Mouse (Mus musculus) bone marrow macrophage, adult 2 months (primary cell): ENCODE results near the gene Fbln2. TPM values are rescaled to one million over a fixed set of nuclear protein-coding genes. Genes with fewer than 3 reads are reported as not detected.
A peak's percentile ranks its signal among the peaks of the same experiment; 100 is the strongest.

Experiments
- H3K27ac ChIP-seq: 2 replicates; pipeline ENCODE4 v1.5.1; 2012; ENCODE audit warnings: low read depth, low read length; ENCODE audit not compliant: insufficient read depth
- H3K4me1 ChIP-seq: 2 replicates; pipeline ENCODE4 v1.6.1; 2012; ENCODE audit warnings: low read length; ENCODE audit not compliant: control insufficient read depth, insufficient read depth
- H3K4me3 ChIP-seq: 2 replicates; pipeline ENCODE4 v1.5.1; 2012; ENCODE audit warnings: mild to moderate bottlenecking, low read length, moderate library complexity; ENCODE audit not compliant: insufficient read depth
- CTCF ChIP-seq: IDR thresholded peaks from 2 replicates; pipeline ENCODE4 v1.5.1; 2012; ENCODE audit warnings: low read depth, mild to moderate bottlenecking, low read length, moderate library complexity
- POLR2A ChIP-seq: IDR thresholded peaks from 2 replicates; pipeline ENCODE4 v1.6.1; 2012; ENCODE audit warnings: mild to moderate bottlenecking, low read depth, low read length, borderline replicate concordance
- polyA plus RNA-seq: library from polyadenylated mRNA; stranded (reverse); fragments of >200 nt; gene quantifications from 2 replicates; pipeline ENCODE4 v1.2.4, GENCODE M21; 2012; ENCODE audit not compliant: missing spikeins, insufficient read depth, insufficient read length

Gene Fbln2
- polyA plus RNA-seq, 1 experiment, result 3.1 TPM

- no peak for TF ChIP-seq CTCF
- no peak for TF ChIP-seq POLR2A
- H3K4me1 ChIP-seq, result no peaks in the 10 kb centered on the region
- no peak overlapping the region for H3K4me3 ChIP-seq
- H3K27ac ChIP-seq, result no peak overlapping the region
Observed at GRCm38 (mm10) chr6:91260987-91261367, 48.7 kb downstream of the Fbln2 start.

GRCm38 (mm10) chr6:91265616-91266015 is 53.4 kb downstream of the Fbln2 start:
- Histone ChIP-seq H3K4me3 (no peak overlapping the region), H3K27ac (no peak overlapping the region), H3K4me1 (no peaks in the 10 kb centered on the region)
- no peak for TF ChIP-seq CTCF
- TF ChIP-seq POLR2A, result no peak

- Histone ChIP-seq H3K4me1 (no peaks in the 10 kb centered on the region), H3K4me3 (no peak overlapping the region), H3K27ac (no peak overlapping the region)
- no peak for TF ChIP-seq CTCF
- no peak for TF ChIP-seq POLR2A
Observed at GRCm38 (mm10) chr6:91266647-91267046, 54.4 kb downstream of the Fbln2 start.

GRCm38 (mm10) chr6:91268318-91268717 is 56.1 kb downstream of the Fbln2 start:
- no peaks in the 10 kb centered on the region for H3K4me1 ChIP-seq
- H3K4me3 ChIP-seq, result no peak overlapping the region
- no peak overlapping the region for H3K27ac ChIP-seq
- TF ChIP-seq CTCF (no peak), POLR2A (no peak)

- no peak overlapping the region for H3K27ac ChIP-seq
- H3K4me1 ChIP-seq, result no peaks in the 10 kb centered on the region
- H3K4me3 ChIP-seq, result no peak overlapping the region
- TF ChIP-seq CTCF, result peak; percentile 95
- no peak for TF ChIP-seq POLR2A
Observed at GRCm38 (mm10) chr6:91277549-91277948, 65.3 kb downstream of the Fbln2 start.

GRCm38 (mm10) chr6:91278302-91278701 is 66.0 kb downstream of the Fbln2 start:
- Histone ChIP-seq H3K4me1 (no peaks in the 10 kb centered on the region), H3K4me3 (no peak overlapping the region), H3K27ac (no peak overlapping the region)
- TF ChIP-seq CTCF (no peak), POLR2A (no peak)

GRCm38 (mm10) chr6:91279477-91279876 is 67.2 kb downstream of the Fbln2 start:
- Histone ChIP-seq H3K4me3 (no peak overlapping the region), H3K4me1 (no peaks in the 10 kb centered on the region), H3K27ac (no peak overlapping the region)
- TF ChIP-seq POLR2A (no peak), CTCF (no peak)

GRCm38 (mm10) chr6:91281206-91281605 is 69.0 kb downstream of the Fbln2 start:
- no peaks in the 10 kb centered on the region for H3K4me1 ChIP-seq
- H3K27ac ChIP-seq, result no peak overlapping the region
- H3K4me3 ChIP-seq, result no peak overlapping the region
- TF ChIP-seq POLR2A (no peak), CTCF (peak; percentile 78)

GRCm38 (mm10) chr6:91281747-91282146 is 69.5 kb downstream of the Fbln2 start:
- no peak overlapping the region for H3K4me3 ChIP-seq
- H3K4me1 ChIP-seq, result no peaks in the 10 kb centered on the region
- TF ChIP-seq CTCF (no peak), POLR2A (no peak)
- H3K27ac ChIP-seq, result no peak overlapping the region

- TF ChIP-seq CTCF (no peak), POLR2A (no peak)
- Histone ChIP-seq H3K27ac (no peak overlapping the region), H3K4me3 (no peak overlapping the region), H3K4me1 (no peaks in the 10 kb centered on the region)
Observed at GRCm38 (mm10) chr6:91283031-91283430, 70.8 kb downstream of the Fbln2 start.

- Histone ChIP-seq H3K4me3 (no peak overlapping the region), H3K27ac (no peak overlapping the region), H3K4me1 (no peaks in the 10 kb centered on the region)
- no peak for TF ChIP-seq POLR2A
- no peak for TF ChIP-seq CTCF
Observed at GRCm38 (mm10) chr6:91284521-91285449, 72.5 kb downstream of the Fbln2 start.
